Comparison of ENCODE assay signal across 8 mouse cellular contexts in genomic region chrX:76598459-76599206, GRCm38 (mm10). TPM values are rescaled to one million over a fixed set of nuclear protein-coding genes. Genes with fewer than 3 reads are reported as not detected.
DNase-seq lines count a peak whose midpoint lies in the region; ATAC-seq and TF ChIP-seq lines count a peak whose summit lies in the region.

No protein-coding gene starts in this region.

- H3K9ac ChIP-seq in forebrain, embryonic 16.5 days (replicated peaks; ENCODE audit: low read depth, low read length) = no peak overlapping the region
- H3K9ac ChIP-seq in liver, postnatal 0 days (replicated peaks) = no peak overlapping the region

- H3K9me3 ChIP-seq in forebrain, embryonic 16.5 days (ENCODE audit: control insufficient read depth, low read length) = peaks cover 5% of the 10 kb centered on the region
- H3K9me3 ChIP-seq in liver, postnatal 0 days (ENCODE audit: low read length) = no peaks in the 10 kb centered on the region

- peak; percentile 100 for ATAC-seq in forebrain, embryonic 16.5 days
- ATAC-seq in liver, postnatal 0 days = peak; percentile 100

- H3K4me3 ChIP-seq in thymus, adult 2 months (ENCODE audit: control insufficient read depth, insufficient read depth, low read length) = no peak overlapping the region
- H3K4me3 ChIP-seq in forebrain, embryonic 16.5 days (replicated peaks; ENCODE audit: low read length) = no peak overlapping the region
- no peak overlapping the region for H3K4me3 ChIP-seq in liver, postnatal 0 days (ENCODE audit: low read depth, low read length)

- no peaks in the 10 kb centered on the region for H3K36me3 ChIP-seq in thymus, adult 2 months (ENCODE audit: control insufficient read depth, insufficient read depth, low read length)
- H3K36me3 ChIP-seq in forebrain, embryonic 16.5 days (ENCODE audit: control insufficient read depth, insufficient read depth) = no peaks in the 10 kb centered on the region
- no peaks in the 10 kb centered on the region for H3K36me3 ChIP-seq in liver, postnatal 0 days (replicated peaks; ENCODE audit: insufficient read depth, low read length)

- H3K4me1 ChIP-seq in thymus, adult 2 months (replicated peaks; ENCODE audit: control insufficient read depth, insufficient read depth, low read length) = no peaks in the 10 kb centered on the region
- no peaks in the 10 kb centered on the region for H3K4me1 ChIP-seq in forebrain, embryonic 16.5 days (replicated peaks; ENCODE audit: control insufficient read depth, insufficient read depth, low read length)
- H3K4me1 ChIP-seq in liver, postnatal 0 days (ENCODE audit: insufficient read depth) = no peaks in the 10 kb centered on the region

- no peak overlapping the region for H3K27ac ChIP-seq in thymus, adult 2 months (ENCODE audit: control insufficient read depth, insufficient read depth, low read length)
- no peak overlapping the region for H3K27ac ChIP-seq in forebrain, embryonic 16.5 days (ENCODE audit: low read length)
- H3K27ac ChIP-seq in liver, postnatal 0 days (ENCODE audit: low read depth) = no peak overlapping the region

- no peak overlapping the region for H3K4me2 ChIP-seq in forebrain, embryonic 16.5 days (ENCODE audit: low read length)
- no peak overlapping the region for H3K4me2 ChIP-seq in liver, postnatal 0 days (ENCODE audit: low read depth, low read length)

- 55% methylated on average over 5 of the region's 6 CpGs for WGBS in thymus, adult 2 months
- 49% methylated on average over 6 of the region's 6 CpGs for WGBS in forebrain, embryonic 16.5 days
- WGBS in liver, postnatal 0 days (ENCODE audit: insufficient replicate concordance) = 50% methylated on average over 5 of the region's 6 CpGs

- H3K27me3 ChIP-seq in thymus, adult 2 months (ENCODE audit: control insufficient read depth, insufficient read depth, low read length) = no peaks in the 10 kb centered on the region
- no peaks in the 10 kb centered on the region for H3K27me3 ChIP-seq in forebrain, embryonic 16.5 days (replicated peaks; ENCODE audit: control insufficient read depth, insufficient read depth, low read length)
- H3K27me3 ChIP-seq in liver, postnatal 0 days (ENCODE audit: insufficient read depth, low read length) = no peaks in the 10 kb centered on the region

- no peak for TF ChIP-seq CTCF in thymus, adult 2 months (IDR thresholded peaks at IDR 0.05; ENCODE audit: borderline replicate concordance, control insufficient read depth, extremely low read depth, insufficient read depth, low read length, poor library complexity)
- no peak for TF ChIP-seq CTCF in liver, postnatal 0 days (IDR thresholded peaks at IDR 0.05; ENCODE audit: low read depth)

- DNase-seq in thymus, adult 2 months = peak; percentile 2
- no peak for DNase-seq in thymus, postnatal 36 days
- DNase-seq in c-Kit-positive CD71-negative TER-119-negative erythroid progenitor cells, embryonic 14.5 days (ENCODE audit: low read depth) = peak; percentile 70
- DNase-seq in induced T-regulatory cell, adult 2 months (ENCODE audit: low read depth) = peak; percentile 80
- DNase-seq in liver, postnatal 0 days = peak; percentile 41
- peak; percentile 82 for DNase-seq in retina, embryonic 14.5 days (ENCODE audit: low spot score)
- DNase-seq in frontal cortex, postnatal 10 days (ENCODE audit: low spot score in 2 of 2) = no peak

- no peak for TF ChIP-seq EP300 in liver, postnatal 0 days (IDR thresholded peaks at IDR 0.05; ENCODE audit: low read depth)

- TF ChIP-seq POLR2A in thymus, adult 2 months (IDR thresholded peaks at IDR 0.05; ENCODE audit: control insufficient read depth, extremely low read depth, insufficient read depth, low read length, poor library complexity) = no peak

RNA-seq across cellular contexts. Expression of gene Cldn34d, which starts 4.1 kb away (rescaled TPM):
- not detected in 2 replicates for polyA plus RNA-seq in thymus, adult 2 months (2012; rRNA removed)
- not detected in 2 replicates for polyA plus RNA-seq in forebrain, embryonic 16.5 days (2015; fragmentation: Nextera tagmentation; extraction: Ambion mirVana)
- not detected in 2 replicates for polyA plus RNA-seq in liver, postnatal 0 days (2015; fragmentation: Nextera tagmentation; extraction: Ambion mirVana)

Comparison
In these comparisons a context has a peak if more than half of its experiments do, and no peak if none do; other contexts are left out.
1. DNase-seq: peak in thymus, adult 2 months (single experiment), c-Kit-positive CD71-negative TER-119-negative erythroid progenitor cells, embryonic 14.5 days (single experiment), induced T-regulatory cell, adult 2 months (single experiment), liver, postnatal 0 days (single experiment) and retina, embryonic 14.5 days (single experiment); none in thymus, postnatal 36 days (0 of 2) and frontal cortex, postnatal 10 days (0 of 2).